Mouse (Mus musculus) ES-E14 (cell line): Measurements from ENCODE around the gene Slc25a51. TPM values are rescaled to one million over a fixed set of nuclear protein-coding genes. Genes with fewer than 3 reads are reported as not detected.

Source experiments
- DNase-seq: peaks from one replicate; pipeline ENCODE4 v3.0.0-alpha.2; 2013; ENCODE audit warnings: low read depth, low spot score
- H3K27ac ChIP-seq: 2 replicates; pipeline ENCODE4 v1.5.1; 2012; ENCODE audit warnings: low read depth, mild to moderate bottlenecking, low read length, moderate library complexity, mixed read lengths; ENCODE audit not compliant: poor library complexity, insufficient read depth, severe bottlenecking
- H3K36me3 ChIP-seq: 2 replicates; pipeline ENCODE4 v1.6.1; 2012; ENCODE audit warnings: mild to moderate bottlenecking, low read length, moderate library complexity, mixed read lengths; ENCODE audit not compliant: control insufficient read depth, poor library complexity, insufficient read depth, severe bottlenecking
- H3K4me1 ChIP-seq, 2 experiments: fragments of 150-350 bp in 1 of 2; sonication (generic) in 1 of 2; 2 replicates each; pipeline ENCODE4 v1.6.1; 2012; ENCODE audit warnings: low read length in 2 of 2, mild to moderate bottlenecking in 1 of 2, mixed read lengths in 1 of 2; ENCODE audit not compliant: control insufficient read depth in 2 of 2, insufficient read depth in 2 of 2, poor library complexity in 1 of 2
- H3K4me3 ChIP-seq, 2 experiments: fragments of 150-350 bp in 1 of 2; sonication (generic) in 1 of 2; 2 replicates each; pipeline ENCODE4 v1.5.1; 2012; ENCODE audit warnings: low read length in 2 of 2, low read depth in 1 of 2, mild to moderate bottlenecking in 1 of 2, mixed read lengths in 1 of 2; ENCODE audit not compliant: insufficient read depth in 1 of 2, poor library complexity in 1 of 2, severe bottlenecking in 1 of 2
- H3K9ac ChIP-seq: 2 replicates; pipeline ENCODE4 v1.6.1; 2012; ENCODE audit warnings: low read depth, mild to moderate bottlenecking, low read length, mixed read lengths; ENCODE audit not compliant: poor library complexity, insufficient read depth, severe bottlenecking
- H3K9me3 ChIP-seq: fragments of 150-350 bp; sonication (generic); 2 replicates; pipeline ENCODE4 v1.6.1; 2012; ENCODE audit warnings: low read depth, mild to moderate bottlenecking, low read length; ENCODE audit not compliant: control insufficient read depth, insufficient read depth
- CHD2 ChIP-seq: IDR thresholded peaks from 2 replicates; pipeline ENCODE4 v1.6.1; 2014; ENCODE audit warnings: mild to moderate bottlenecking, low read depth, low read length, inconsistent platforms
- HCFC1 ChIP-seq: IDR thresholded peaks from 2 replicates; pipeline ENCODE4 v1.6.1; 2012; ENCODE audit warnings: low read length, inconsistent platforms, borderline replicate concordance; ENCODE audit not compliant: insufficient read depth
- MAFK ChIP-seq: IDR thresholded peaks from 2 replicates; pipeline ENCODE4 v1.6.1; 2014; ENCODE audit warnings: mild to moderate bottlenecking, low read depth, low read length, inconsistent platforms; ENCODE audit not compliant: insufficient read depth
- ZC3H11A ChIP-seq: IDR thresholded peaks from 2 replicates; pipeline ENCODE4 v1.6.1; 2012; ENCODE audit warnings: low read depth, mild to moderate bottlenecking, inconsistent platforms, low read length, borderline replicate concordance
- ZNF384 ChIP-seq: IDR thresholded peaks from 2 replicates; pipeline ENCODE4 v1.6.1; 2012; ENCODE audit warnings: low read depth, low read length, inconsistent platforms
- in situ Hi-C, 2 experiments: fragments of 600-800 bp; cut with MboI; formaldehyde crosslinking; loops; one replicate each; pipeline ENCODE4 v1.15.1; 2025; ENCODE audit warnings: low sequenced_read_pairs in 2 of 2, inconsistent platforms in 1 of 2; ENCODE audit not compliant: unreplicated experiment in 2 of 2
- total RNA-seq: library from RNA; depleted of rRNA; stranded (reverse); fragments of 300-350 nt; gene quantifications from 2 replicates; pipeline ENCODE4 v1.2.3, GENCODE M21; 2012

Gene Slc25a51
- total RNA-seq, 1 experiment, result 38.1 TPM

DNA sequence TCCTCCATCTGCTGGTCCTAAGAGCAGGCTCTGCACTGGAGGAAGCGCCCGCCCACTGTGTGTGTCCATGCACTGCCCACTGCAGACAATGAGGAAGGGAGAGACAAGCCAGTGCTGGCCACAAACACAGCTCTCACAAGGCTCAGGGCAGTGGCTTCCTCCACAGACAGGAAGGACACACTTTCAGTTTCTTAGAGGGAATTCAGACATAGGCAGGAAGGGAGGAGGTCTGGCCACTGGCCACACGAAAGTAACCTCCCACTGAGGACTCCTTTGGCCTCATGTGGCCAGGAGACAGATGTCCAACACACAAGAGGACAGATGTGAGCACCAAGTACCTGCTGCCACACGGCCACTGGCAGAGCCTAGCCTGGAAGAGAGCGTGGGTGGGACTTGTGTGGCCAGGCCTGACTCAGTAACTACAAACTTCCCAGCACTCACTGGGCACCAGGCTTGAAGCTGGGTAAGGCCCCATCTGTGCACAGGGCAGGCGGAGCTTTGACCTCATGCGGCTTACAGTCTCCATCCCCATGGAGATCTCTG lies 44.1 kb upstream of the Slc25a51 start:
- Histone ChIP-seq H3K9me3 (no peaks in the 10 kb centered on the region), H3K36me3 (peaks cover 17% of the 10 kb centered on the region; the same call in 1 of the 2 replicates), H3K4me3 (no peak overlapping the region), H3K9ac (no peak overlapping the region), H3K27ac (no peak overlapping the region), H3K4me1 (no peaks in the 10 kb centered on the region)
- in situ Hi-C loops, result no loop called here
- no peak for DNase-seq
- TF ChIP-seq MAFK (no peak), ZC3H11A (no peak), ZNF384 (no peak)

DNA sequence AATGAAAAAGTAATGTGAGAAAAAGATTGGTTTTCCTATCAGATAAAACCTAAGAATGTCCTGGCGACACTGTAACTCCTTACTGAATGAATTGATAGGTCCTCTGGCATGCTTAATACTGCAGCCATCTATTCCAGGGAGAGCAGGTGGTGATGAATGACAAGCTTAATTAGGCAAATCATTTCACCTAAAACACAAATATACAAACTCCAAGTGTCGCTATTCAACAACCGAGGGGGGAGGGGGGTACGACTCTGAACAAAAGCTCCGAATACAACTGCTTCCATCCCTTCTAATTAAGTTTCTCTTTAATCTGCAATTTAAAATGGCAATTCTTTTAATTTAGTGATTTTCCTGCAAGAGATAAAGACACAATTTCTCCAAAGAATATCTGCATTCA lies 40.4 kb upstream of the Slc25a51 start:
- TF ChIP-seq HCFC1 (no peak), ZC3H11A (no peak), ZNF384 (no peak), CHD2 (no peak), MAFK (no peak)
- in situ Hi-C loops, result no loop called here
- DNase-seq, result no peak
- H3K27ac ChIP-seq, result no peak overlapping the region
- H3K4me3 ChIP-seq, result no peak overlapping the region
- H3K9ac ChIP-seq, result no peak overlapping the region
- H3K4me1 ChIP-seq, result no peaks in the 10 kb centered on the region
- peaks cover 21% of the 10 kb centered on the region; the same call in 1 of the 2 replicates for H3K36me3 ChIP-seq
- H3K9me3 ChIP-seq, result no peaks in the 10 kb centered on the region

DNA sequence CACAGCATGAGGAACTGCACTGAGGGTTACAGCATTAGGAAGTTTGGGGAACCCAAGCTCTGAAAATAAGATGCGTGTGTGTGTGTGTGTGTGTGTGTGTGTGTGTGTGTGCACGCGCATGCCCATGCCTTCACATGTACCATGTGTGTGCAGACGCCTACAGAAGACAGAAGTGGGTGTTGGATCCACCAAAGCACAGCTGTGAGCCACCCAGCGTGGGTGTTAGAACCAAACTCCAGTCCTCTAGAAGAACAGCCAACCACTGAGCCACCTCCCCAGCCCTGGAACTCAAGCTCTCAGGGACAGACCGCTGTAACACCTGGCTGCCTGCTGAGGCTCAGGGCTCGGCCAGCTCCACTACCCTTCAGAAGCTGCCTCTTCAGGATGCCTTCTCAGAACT lies 39.9 kb upstream of the Slc25a51 start:
- Histone ChIP-seq H3K36me3 (peaks cover 19% of the 10 kb centered on the region; the same call in 1 of the 2 replicates), H3K9ac (no peak overlapping the region), H3K4me1 (no peaks in the 10 kb centered on the region), H3K27ac (no peak overlapping the region), H3K9me3 (no peaks in the 10 kb centered on the region), H3K4me3 (no peak overlapping the region)
- in situ Hi-C loops, result no loop called here
- TF ChIP-seq ZC3H11A (no peak), CHD2 (no peak), ZNF384 (no peak)
- no peak for DNase-seq

DNA sequence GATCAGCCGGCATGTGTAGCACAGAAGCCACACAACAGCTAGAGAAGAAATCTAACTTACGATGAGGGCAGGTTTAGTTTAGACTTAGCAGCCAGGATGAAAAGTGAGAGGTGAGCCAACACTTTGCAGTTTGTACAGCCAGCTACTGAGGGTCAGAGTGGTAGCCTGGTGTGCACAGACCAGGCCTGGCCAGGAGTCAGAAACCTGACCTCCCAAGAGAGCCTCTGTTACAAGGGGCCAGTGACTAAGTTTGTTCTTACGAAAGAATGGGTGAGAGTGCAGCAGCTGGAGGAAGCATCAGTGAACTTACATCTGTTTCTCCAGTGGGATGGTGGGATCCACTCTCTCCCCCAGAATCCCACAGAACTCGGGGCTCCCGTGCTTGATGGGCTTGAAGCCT lies 38.6 kb upstream of the Slc25a51 start:
- Histone ChIP-seq H3K27ac (no peak overlapping the region), H3K4me1 (no peaks in the 10 kb centered on the region), H3K36me3 (peaks cover 20% of the 10 kb centered on the region; the same call in 1 of the 2 replicates), H3K9me3 (no peaks in the 10 kb centered on the region), H3K4me3 (no peak overlapping the region), H3K9ac (no peak overlapping the region)
- DNase-seq, result no peak
- no peak for TF ChIP-seq HCFC1
- TF ChIP-seq ZNF384, result no peak
- no peak for TF ChIP-seq ZC3H11A
- no peak for TF ChIP-seq MAFK
- no peak for TF ChIP-seq CHD2
- in situ Hi-C loops, result no loop called here

DNA sequence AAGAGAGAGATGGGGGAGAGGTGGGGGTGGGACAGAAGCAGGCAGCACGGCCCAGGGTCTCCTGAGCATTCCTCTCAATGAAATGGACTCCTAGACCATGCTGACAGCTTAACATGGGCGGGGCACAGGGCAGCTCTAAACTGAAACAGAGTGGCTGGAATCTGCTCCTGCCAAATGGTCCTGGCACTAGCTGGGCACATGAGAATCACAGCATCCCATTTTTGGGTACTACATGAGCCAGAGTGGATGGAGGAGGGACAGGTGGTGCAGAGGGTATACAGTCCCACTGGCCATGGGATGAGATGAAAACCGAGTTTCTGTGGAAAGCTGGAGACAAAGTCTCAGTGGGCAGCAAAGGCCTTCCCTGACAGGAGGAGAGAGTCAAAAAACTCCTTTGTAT lies 36.7 kb upstream of the Slc25a51 start:
- in situ Hi-C loops, result no loop called here
- TF ChIP-seq ZNF384, result no peak
- TF ChIP-seq CHD2, result no peak
- TF ChIP-seq ZC3H11A, result no peak
- TF ChIP-seq MAFK, result no peak
- TF ChIP-seq HCFC1, result no peak
- no peak overlapping the region for H3K27ac ChIP-seq
- H3K9me3 ChIP-seq, result no peaks in the 10 kb centered on the region
- H3K36me3 ChIP-seq, result peaks cover 20% of the 10 kb centered on the region; the same call in 1 of the 2 replicates
- H3K4me1 ChIP-seq, result no peaks in the 10 kb centered on the region
- H3K9ac ChIP-seq, result no peak overlapping the region
- H3K4me3 ChIP-seq, result no peak overlapping the region
- DNase-seq, result no peak
